31 mouse cellular contexts compared by ENCODE assay signal in the genomic region with DNA sequence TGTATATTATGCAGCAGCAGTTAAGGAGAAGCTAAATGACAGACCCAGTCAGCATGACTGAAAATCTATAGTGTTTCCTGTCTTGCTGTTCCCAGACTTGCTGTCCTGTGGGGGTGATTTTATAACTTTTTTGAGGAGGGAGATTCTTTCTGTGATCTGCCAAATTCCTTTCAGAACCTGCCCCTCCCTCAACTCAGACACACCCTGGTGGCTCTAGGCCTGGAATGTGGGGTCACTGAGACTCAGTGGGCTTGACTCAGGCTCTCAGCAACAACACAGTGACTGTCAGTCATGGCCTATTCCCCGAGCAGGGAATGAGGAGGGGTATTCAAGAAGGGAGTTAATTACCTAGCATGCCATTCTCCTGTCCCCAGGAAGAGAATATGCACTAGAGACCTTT. TPM values are rescaled to one million over a fixed set of nuclear protein-coding genes. Genes with fewer than 3 reads are reported as not detected.
DNase-seq lines count a peak whose midpoint lies in the region; ATAC-seq lines count a peak whose summit lies in the region.
"Had no signal": no experiment of that assay in that cellular context is flagged by ENCODE, and none has a peak within 500 bp of the region (broad histone marks: within the 10 kb centered on the region; RNA-seq: fewer than 3 reads in every experiment).

No protein-coding gene starts in this region.

- H3K4me2 ChIP-seq in hindbrain, embryonic 13.5 days: no peak overlapping the region
- no peak overlapping the region for H3K4me2 ChIP-seq in hindbrain, embryonic 12.5 days (replicated peaks)
- no peak overlapping the region for H3K4me2 ChIP-seq in midbrain, embryonic 14.5 days (ENCODE audit: low read length)
- H3K4me2 ChIP-seq: embryonic facial prominence, embryonic 13.5 days; embryonic facial prominence, embryonic 15.5 days; forebrain, embryonic 12.5 days had no signal

- ATAC-seq in hindbrain, embryonic 13.5 days (ENCODE audit: low FRiP score): no peak
- no peak for ATAC-seq in hindbrain, embryonic 12.5 days (ENCODE audit: low FRiP score)
- ATAC-seq in midbrain, embryonic 14.5 days (ENCODE audit: low FRiP score, low TSS enrichment): no peak
- ATAC-seq: activated CD4-positive, CD25-positive, alpha-beta regulatory T cell, adult 4 months; CD4-positive, CD25-positive, alpha-beta regulatory T cell, adult 4 months; forebrain, embryonic 14.5 days; forebrain, embryonic 16.5 days; Patski had no signal

- H3K27me3 ChIP-seq in hindbrain, embryonic 13.5 days: no peaks in the 10 kb centered on the region
- H3K27me3 ChIP-seq in hindbrain, embryonic 12.5 days: no peaks in the 10 kb centered on the region
- peaks cover 28% of the 10 kb centered on the region; the same call in 1 of the 2 replicates for H3K27me3 ChIP-seq in midbrain, embryonic 10.5 days (ENCODE audit: low read depth, poor library complexity, severe bottlenecking)
- no peaks in the 10 kb centered on the region for H3K27me3 ChIP-seq in midbrain, embryonic 14.5 days (ENCODE audit: control insufficient read depth, insufficient read depth, low read length)
- H3K27me3 ChIP-seq: forebrain, embryonic 12.5 days; Patski had no signal

- H3K36me3 ChIP-seq in hindbrain, embryonic 13.5 days: peaks cover 6% of the 10 kb centered on the region; the same call in 1 of the 2 replicates
- no peaks in the 10 kb centered on the region for H3K36me3 ChIP-seq in hindbrain, embryonic 12.5 days
- no peaks in the 10 kb centered on the region for H3K36me3 ChIP-seq in midbrain, embryonic 10.5 days
- no peaks in the 10 kb centered on the region for H3K36me3 ChIP-seq in midbrain, embryonic 14.5 days (ENCODE audit: control insufficient read depth, insufficient read depth, low read length)
- H3K36me3 ChIP-seq: embryonic facial prominence, embryonic 13.5 days; embryonic facial prominence, embryonic 15.5 days; forebrain, embryonic 10.5 days; forebrain, embryonic 12.5 days; G1E had no signal

- DNase-seq in midbrain, embryonic 10.5 days (ENCODE audit: low spot score): no peak
- DNase-seq in midbrain, embryonic 14.5 days: no peak
- peak; percentile 79 for DNase-seq in R1 (ENCODE audit: low read depth, low spot score)
- DNase-seq in c-Kit-positive CD71-positive TER-119-positive erythroid progenitor cells, embryonic 14.5 days (ENCODE audit: low spot score): no peak
- no peak for DNase-seq in adrenal gland, postnatal 14 days
- DNase-seq: adrenal gland, adult 8-10 months; adrenal gland, postnatal 25 days; B cell, adult 2 months; cerebellum, adult 18-20 months; cerebellum, adult 8-10 months; cerebellum, adult 9-11 months; cerebellum, postnatal 14 days; cerebellum, postnatal 36 days; embryo, embryonic 11 days had no signal

- H3K4me3 ChIP-seq in hindbrain, embryonic 13.5 days: no peak overlapping the region
- H3K4me3 ChIP-seq in hindbrain, embryonic 12.5 days: no peak overlapping the region
- no peak overlapping the region for H3K4me3 ChIP-seq in midbrain, embryonic 10.5 days
- H3K4me3 ChIP-seq in midbrain, embryonic 14.5 days (replicated peaks; ENCODE audit: low read depth, low read length): no peak overlapping the region
- H3K4me3 ChIP-seq: embryonic facial prominence, embryonic 13.5 days; embryonic facial prominence, embryonic 15.5 days; erythroblast, embryonic 14.5 days; forebrain, embryonic 10.5 days; forebrain, embryonic 12.5 days had no signal

- peak overlapping the region; percentile 39; the same call in 1 of the 2 replicates for H3K9ac ChIP-seq in hindbrain, embryonic 13.5 days
- no peak overlapping the region for H3K9ac ChIP-seq in hindbrain, embryonic 12.5 days
- H3K9ac ChIP-seq in midbrain, embryonic 14.5 days (replicated peaks; ENCODE audit: low read length): no peak overlapping the region
- H3K9ac ChIP-seq: embryonic facial prominence, embryonic 13.5 days; embryonic facial prominence, embryonic 15.5 days; forebrain, embryonic 12.5 days had no signal

- no peak overlapping the region for H3K27ac ChIP-seq in hindbrain, embryonic 13.5 days
- H3K27ac ChIP-seq in hindbrain, embryonic 12.5 days: no peak overlapping the region
- H3K27ac ChIP-seq in midbrain, embryonic 10.5 days (replicated peaks): peak overlapping the region; percentile 63
- no peak overlapping the region for H3K27ac ChIP-seq in midbrain, embryonic 14.5 days (replicated peaks; ENCODE audit: low read depth, low read length)
- H3K27ac ChIP-seq: embryonic facial prominence, embryonic 13.5 days; embryonic facial prominence, embryonic 15.5 days; forebrain, embryonic 10.5 days; forebrain, embryonic 12.5 days had no signal

- peaks cover 52% of the 10 kb centered on the region for H3K4me1 ChIP-seq in hindbrain, embryonic 13.5 days (replicated peaks)
- peaks cover 48% of the 10 kb centered on the region for H3K4me1 ChIP-seq in hindbrain, embryonic 12.5 days
- H3K4me1 ChIP-seq in midbrain, embryonic 10.5 days: peaks cover 62% of the 10 kb centered on the region
- H3K4me1 ChIP-seq in midbrain, embryonic 14.5 days (ENCODE audit: control insufficient read depth, insufficient read depth, low read length): peaks cover 28% of the 10 kb centered on the region

- H3K9me3 ChIP-seq in hindbrain, embryonic 13.5 days: no peaks in the 10 kb centered on the region
- H3K9me3 ChIP-seq in hindbrain, embryonic 12.5 days (replicated peaks): no peaks in the 10 kb centered on the region
- H3K9me3 ChIP-seq in midbrain, embryonic 10.5 days (replicated peaks): no peaks in the 10 kb centered on the region
- H3K9me3 ChIP-seq in midbrain, embryonic 14.5 days (ENCODE audit: control insufficient read depth, low read length): no peaks in the 10 kb centered on the region
- H3K9me3 ChIP-seq: embryonic facial prominence, embryonic 13.5 days; embryonic facial prominence, embryonic 15.5 days; forebrain, embryonic 10.5 days; forebrain, embryonic 12.5 days; G1E had no signal

- WGBS in hindbrain, embryonic 13.5 days: 41% methylated on average over 1 of the region's 1 CpGs
- WGBS in hindbrain, embryonic 12.5 days: 24% methylated on average over 1 of the region's 1 CpGs
- 38% methylated on average over 1 of the region's 1 CpGs for WGBS in midbrain, embryonic 10.5 days
- 18% methylated on average over 1 of the region's 1 CpGs for WGBS in midbrain, embryonic 14.5 days

RNA-seq across cellular contexts. Expression of a gene that starts 4.6 kb away (rescaled TPM):
- polyA plus RNA-seq in hindbrain, embryonic 13.5 days (2015; fragmentation: Nextera tagmentation; extraction: Ambion mirVana): 90.9 and 106 TPM in 2 replicates
- polyA plus RNA-seq in hindbrain, embryonic 12.5 days (2016; fragmentation: Nextera tagmentation; extraction: Ambion mirVana): 81.2 and 86.4 TPM in 2 replicates
- polyA plus RNA-seq in midbrain, embryonic 10.5 days (2016; fragmentation: Nextera tagmentation; extraction: Ambion mirVana): 43.7 and 59.7 TPM in 2 replicates
- 89.6 and 94.9 TPM in 2 replicates for polyA plus RNA-seq in midbrain, embryonic 14.5 days (2014; fragmentation: Nextera tagmentation; extraction: Ambion mirVana)
- 5.2 and 6.6 TPM in 2 replicates for total RNA-seq in adrenal gland, postnatal 14 days (2021)
- total RNA-seq: CH12.LX; common myeloid progenitor, adult 5-6 weeks; G1E had no signal
- polyA plus RNA-seq: activated CD4-positive, CD25-positive, alpha-beta regulatory T cell, adult 4 months; CD4-positive, CD25-positive, alpha-beta regulatory T cell, adult 4 months; erythroblast, embryonic 14.5 days; G1E had no signal

RNA-seq across cellular contexts. Expression of a gene that starts 17.1 kb away (rescaled TPM):
- polyA plus RNA-seq in hindbrain, embryonic 13.5 days (2015; fragmentation: Nextera tagmentation; extraction: Ambion mirVana): 101 and 107 TPM in 2 replicates
- 100 TPM in 2 replicates for polyA plus RNA-seq in hindbrain, embryonic 12.5 days (2016; fragmentation: Nextera tagmentation; extraction: Ambion mirVana)
- 81.6 and 87.1 TPM in 2 replicates for polyA plus RNA-seq in midbrain, embryonic 10.5 days (2016; fragmentation: Nextera tagmentation; extraction: Ambion mirVana)
- polyA plus RNA-seq in midbrain, embryonic 14.5 days (2014; fragmentation: Nextera tagmentation; extraction: Ambion mirVana): 86.6 and 92.4 TPM in 2 replicates
- 47.9 and 54.8 TPM in 2 replicates for total RNA-seq in adrenal gland, postnatal 14 days (2021)

RNA-seq across cellular contexts. Expression of a gene that starts 21.1 kb away (rescaled TPM):
- 0.17 and 0.35 TPM in 2 replicates for polyA plus RNA-seq in hindbrain, embryonic 13.5 days (2015; fragmentation: Nextera tagmentation; extraction: Ambion mirVana)
- polyA plus RNA-seq in hindbrain, embryonic 12.5 days (2016; fragmentation: Nextera tagmentation; extraction: Ambion mirVana): 0.41 TPM in 1 of 2 replicates, not detected in the other
- 0.48 and 0.56 TPM in 2 replicates for polyA plus RNA-seq in midbrain, embryonic 10.5 days (2016; fragmentation: Nextera tagmentation; extraction: Ambion mirVana)
- 0.18 and 0.38 TPM in 2 replicates for polyA plus RNA-seq in midbrain, embryonic 14.5 days (2014; fragmentation: Nextera tagmentation; extraction: Ambion mirVana)
- not detected in 2 replicates for total RNA-seq in adrenal gland, postnatal 14 days (2021)
- total RNA-seq: adrenal gland, adult 18-20 months; adrenal gland, adult 8-10 months; adrenal gland, postnatal 25 days; adrenal gland, postnatal 4 days; CH12.LX; common myeloid progenitor, adult 5-6 weeks; G1E had no signal
- polyA plus RNA-seq: activated CD4-positive, CD25-positive, alpha-beta regulatory T cell, adult 4 months; CD4-positive, CD25-positive, alpha-beta regulatory T cell, adult 4 months; embryonic facial prominence, embryonic 13.5 days; embryonic facial prominence, embryonic 15.5 days; erythroblast, embryonic 14.5 days; forebrain, embryonic 14.5 days; forebrain, embryonic 16.5 days; G1E; Patski had no signal

RNA-seq across cellular contexts. Expression of a gene that starts 29.2 kb away (rescaled TPM):
- polyA plus RNA-seq in hindbrain, embryonic 13.5 days (2015; fragmentation: Nextera tagmentation; extraction: Ambion mirVana): 42.2 and 47.6 TPM in 2 replicates
- 61.0 and 65.0 TPM in 2 replicates for polyA plus RNA-seq in hindbrain, embryonic 12.5 days (2016; fragmentation: Nextera tagmentation; extraction: Ambion mirVana)
- 51.9 and 61.4 TPM in 2 replicates for polyA plus RNA-seq in midbrain, embryonic 10.5 days (2016; fragmentation: Nextera tagmentation; extraction: Ambion mirVana)
- 44.4 and 59.1 TPM in 2 replicates for polyA plus RNA-seq in midbrain, embryonic 14.5 days (2014; fragmentation: Nextera tagmentation; extraction: Ambion mirVana)
- 52.0 and 61.3 TPM in 2 replicates for total RNA-seq in adrenal gland, postnatal 14 days (2021)

RNA-seq across cellular contexts. Expression of a gene that starts 36.4 kb away (rescaled TPM):
- 0.61 and 0.78 TPM in 2 replicates for polyA plus RNA-seq in hindbrain, embryonic 13.5 days (2015; fragmentation: Nextera tagmentation; extraction: Ambion mirVana)
- 1.8 and 2.1 TPM in 2 replicates for polyA plus RNA-seq in hindbrain, embryonic 12.5 days (2016; fragmentation: Nextera tagmentation; extraction: Ambion mirVana)
- polyA plus RNA-seq in midbrain, embryonic 10.5 days (2016; fragmentation: Nextera tagmentation; extraction: Ambion mirVana): 0.14 and 0.52 TPM in 2 replicates
- 0.16 and 0.24 TPM in 2 replicates for polyA plus RNA-seq in midbrain, embryonic 14.5 days (2014; fragmentation: Nextera tagmentation; extraction: Ambion mirVana)
- 3.5 and 3.7 TPM in 2 replicates for total RNA-seq in adrenal gland, postnatal 14 days (2021)
- total RNA-seq: common myeloid progenitor, adult 5-6 weeks had no signal
